Mouse (Mus musculus) left cerebral cortex, adult 8-10 months (tissue): Measurements from ENCODE around the gene 2010111I01Rik. TPM values are rescaled to one million over a fixed set of nuclear protein-coding genes. Genes with fewer than 3 reads are reported as not detected.

Experiments used
- microRNA-seq, 2 experiments: library from miRNA; unstranded; fragments of <30 nt; microRNA quantifications; one replicate each; pipeline ENCODE4 v1.2.0; 2022
- total RNA-seq, 4 experiments: library from RNA; stranded (reverse); gene quantifications; 2 replicates each; pipeline ENCODE4 v1.2.4; 2022

The 2010111I01Rik gene
- total RNA-seq, 4 experiments from 2014 or later: 98.0 to 105 (median 103) TPM

Small RNAs within 50 kb of the gene (microRNA-seq; reads per million reads assigned to microRNA genes)
- gene Mir23b (19,742 to 27,222 reads per million in 2 experiments), gene Mir24-1 (0 reads per million in 2 experiments), gene Mir27b (1,311 to 1,334 reads per million in 2 experiments), gene Mir3074-1 (0 reads per million in 2 experiments)

Other genes with a start within 250 kb of the 2010111I01Rik start
- gene Platr25, start 204.2 kb upstream of the 2010111I01Rik start, total RNA-seq: 10 to 100 TPM; 13.5 to 14.9 (median 14.1) TPM
- gene Gm5141, start 179.1 kb upstream of the 2010111I01Rik start, total RNA-seq: 10 to 100 TPM in 1 of 4 experiments, 1 to 10 TPM in 3; 3.8 to 11.9 (median 6.3) TPM
- gene Fbp2, start 106.5 kb upstream of the 2010111I01Rik start, total RNA-seq: not detected
- gene Fbp1, start 76.6 kb upstream of the 2010111I01Rik start, total RNA-seq: 1 to 10 TPM in 1 of 4 experiments, under 1 TPM in 1, not detected in 2; 0.33 to 1.4 TPM